Mouse (Mus musculus): Measurements from ENCODE around the gene Chrna7.

Chrna7 gene

DNA sequence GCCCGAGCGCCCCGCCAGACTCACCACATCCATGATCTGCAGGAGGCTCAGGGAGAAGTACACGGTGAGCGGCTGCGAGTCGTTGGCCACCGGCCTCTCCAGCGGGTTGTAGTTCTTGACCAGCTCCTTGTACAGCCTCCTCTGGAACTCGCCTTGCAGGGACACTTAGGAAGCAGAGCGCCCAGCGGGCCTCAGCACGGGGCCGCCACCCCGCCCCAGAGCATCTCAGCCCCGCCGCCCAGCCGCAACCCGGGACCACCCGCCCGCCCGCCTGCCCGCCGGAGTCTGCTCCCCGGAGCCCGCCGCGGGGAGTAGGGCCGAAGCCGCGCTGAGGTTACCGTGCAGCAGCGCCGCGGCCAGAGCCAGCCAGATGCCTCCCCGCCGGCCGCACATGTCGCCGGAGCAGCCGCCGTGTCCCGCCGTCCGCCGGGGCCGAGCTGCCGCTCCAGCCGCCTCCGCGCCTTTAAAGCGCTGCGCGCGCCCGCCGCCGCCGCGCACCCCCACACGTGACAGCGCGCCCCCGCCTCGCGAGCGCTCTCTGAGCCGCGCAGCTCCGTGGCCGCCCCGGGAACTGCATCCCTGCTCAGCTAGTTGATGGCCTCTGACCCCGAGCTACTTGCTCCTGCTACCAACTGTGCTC, at the start of gene Chrna7:
TSS of gene Chrna7 (minus strand) at position 486 of the 640 bp plus-strand sequence.
- DNase-seq (ENCODE audit: low spot score): peak; percentile 90

DNA sequence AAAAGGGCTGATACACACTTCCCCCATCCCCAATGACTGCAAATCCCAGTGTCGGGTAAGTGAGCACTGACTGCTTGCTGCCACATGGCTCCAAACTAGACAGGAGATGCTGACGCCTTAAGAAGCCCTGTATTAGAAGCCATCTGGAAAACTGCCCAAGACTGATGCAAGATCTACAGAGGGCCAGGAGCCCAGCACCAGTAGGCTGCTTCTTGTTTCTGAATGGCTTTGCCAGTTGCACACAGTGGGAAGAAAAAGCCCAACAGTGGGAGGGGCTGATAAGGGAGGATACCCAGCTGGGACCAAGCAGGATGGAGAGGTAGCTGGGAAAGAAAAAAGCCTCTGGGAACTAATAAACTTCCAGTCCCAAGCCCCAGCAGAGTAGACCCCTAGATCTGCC, 37.0 kb upstream of the Chrna7 start:
- no peak for DNase-seq (ENCODE audit: low spot score)

DNA sequence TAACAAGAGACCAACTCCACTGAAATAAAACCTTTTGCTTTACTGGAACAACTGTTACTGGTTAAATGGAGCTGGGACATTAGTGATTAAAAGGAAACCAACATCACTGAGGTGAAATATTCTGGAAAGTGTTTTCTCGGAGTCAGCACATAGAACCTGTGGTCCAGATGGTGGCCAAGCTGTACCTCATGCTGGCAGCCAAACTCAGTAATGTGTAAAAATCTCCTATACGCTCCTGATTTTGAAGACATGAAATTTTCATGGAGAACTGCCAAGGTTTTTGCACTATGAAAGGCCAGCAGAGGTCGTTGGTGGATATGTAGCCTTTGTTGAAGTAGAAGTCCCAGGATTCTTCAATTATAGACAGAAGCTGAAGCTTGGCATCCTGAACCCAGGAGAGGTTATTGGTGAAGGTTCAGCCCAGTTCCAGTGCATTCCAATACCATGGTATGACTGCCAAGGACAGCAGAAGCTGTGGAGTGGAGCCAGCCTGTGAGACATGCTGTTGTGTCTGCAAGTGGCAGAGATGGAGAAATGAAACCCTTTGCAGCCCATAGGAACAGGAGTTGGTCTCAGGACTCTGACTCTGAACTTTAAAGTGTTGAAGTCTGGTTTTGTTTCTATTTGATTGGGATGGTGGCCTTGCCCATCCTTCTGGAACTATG, 25.6 kb upstream of the Chrna7 start:
- no peak for DNase-seq (ENCODE audit: low spot score)

DNA sequence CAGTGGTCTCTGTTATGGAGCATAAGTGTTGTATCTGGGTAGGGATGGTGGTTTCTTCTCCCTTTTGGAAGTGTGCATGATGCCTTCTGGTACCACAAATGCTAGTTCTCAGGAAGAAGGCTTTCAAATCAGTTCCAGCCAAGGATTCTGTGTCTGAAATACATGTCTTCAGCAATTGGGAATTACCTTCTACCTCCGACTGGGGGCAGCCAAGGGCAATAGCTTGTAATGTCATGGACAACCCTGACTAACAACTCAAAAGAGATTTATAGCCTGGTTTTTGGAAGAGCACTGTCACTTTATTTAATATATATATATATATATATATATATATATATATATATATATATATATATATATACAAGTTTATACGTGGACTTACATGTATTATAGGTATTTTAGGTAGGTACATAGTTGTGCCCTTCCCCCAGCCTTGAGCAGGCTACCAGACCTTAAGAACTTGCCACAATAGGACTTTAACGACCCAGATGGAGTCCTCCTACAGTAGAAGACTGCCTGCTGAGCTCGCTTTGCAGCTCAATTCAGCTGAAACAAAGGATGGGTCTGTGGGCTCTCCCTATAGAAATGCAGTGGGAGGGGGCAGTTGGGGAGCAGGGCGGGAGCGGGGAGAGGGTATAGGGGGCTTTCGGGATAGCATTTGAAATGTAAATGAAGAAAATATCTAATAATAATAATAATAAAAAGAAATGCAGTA, 12.9 kb upstream of the Chrna7 start:
- DNase-seq (ENCODE audit: low spot score): no peak

DNA sequence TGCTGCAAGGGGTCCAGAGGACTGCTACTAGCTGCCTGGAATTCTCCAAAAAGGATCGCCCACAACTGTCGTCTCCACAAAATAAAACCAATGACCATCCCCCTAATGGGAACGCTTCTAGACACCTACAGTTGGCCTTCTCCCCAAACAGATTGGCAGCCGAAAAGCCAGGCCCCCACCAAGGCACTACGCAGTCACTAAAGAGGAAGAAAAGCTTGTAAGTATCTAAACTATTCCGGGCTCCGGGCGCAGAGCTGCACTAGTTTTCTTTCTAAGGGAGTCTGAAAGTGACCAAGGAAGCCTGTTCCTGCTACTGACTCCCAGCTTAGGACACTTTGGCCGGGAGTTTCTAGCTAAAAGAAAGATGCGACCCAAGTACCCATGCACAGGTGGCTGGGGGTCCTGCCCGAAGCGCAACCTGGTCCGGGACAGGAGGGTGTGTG, 707 bp downstream of the Chrna7 start:
- peak; percentile 12 for DNase-seq (ENCODE audit: low spot score)

DNA sequence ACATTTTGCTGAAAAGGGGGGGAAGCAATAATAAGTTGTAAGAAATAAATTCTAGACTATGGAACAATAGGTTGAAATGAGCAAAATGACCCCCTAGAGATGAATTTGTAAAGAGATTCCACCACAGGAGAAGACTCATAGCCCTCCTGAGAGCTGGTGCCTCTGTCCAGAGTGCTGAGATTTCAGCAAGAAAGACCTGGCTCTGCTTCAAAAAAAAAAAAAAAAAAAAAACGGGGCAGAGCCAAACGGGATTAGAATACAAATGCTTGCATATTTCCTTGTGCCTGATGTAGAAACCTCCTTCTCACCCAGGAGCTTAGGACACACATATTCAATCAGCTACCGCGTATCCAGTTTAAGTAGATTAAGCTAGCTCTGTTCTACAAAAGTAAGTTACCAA, 2.9 kb downstream of the Chrna7 start:
- DNase-seq (ENCODE audit: low spot score): peak; percentile 26

DNA sequence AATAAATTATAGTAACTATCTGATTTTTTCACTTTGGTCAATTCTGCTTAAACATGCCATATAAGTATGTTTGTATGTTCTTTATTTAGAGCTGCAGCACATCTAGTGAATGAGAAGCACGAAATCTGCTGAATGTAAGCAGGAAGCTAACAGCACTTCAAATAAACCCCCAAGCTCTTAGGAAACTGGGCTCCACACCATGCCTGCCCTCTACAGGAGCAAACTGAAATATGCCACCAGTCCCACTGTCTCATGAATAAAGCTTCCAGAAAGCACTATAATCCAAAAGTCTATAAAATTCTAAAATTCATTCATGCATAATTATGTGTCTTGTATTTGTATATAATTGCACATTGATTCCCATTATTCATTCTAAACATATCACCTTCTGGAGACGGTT, 5.2 kb downstream of the Chrna7 start:
- DNase-seq (ENCODE audit: low spot score): peak; percentile 44

DNA sequence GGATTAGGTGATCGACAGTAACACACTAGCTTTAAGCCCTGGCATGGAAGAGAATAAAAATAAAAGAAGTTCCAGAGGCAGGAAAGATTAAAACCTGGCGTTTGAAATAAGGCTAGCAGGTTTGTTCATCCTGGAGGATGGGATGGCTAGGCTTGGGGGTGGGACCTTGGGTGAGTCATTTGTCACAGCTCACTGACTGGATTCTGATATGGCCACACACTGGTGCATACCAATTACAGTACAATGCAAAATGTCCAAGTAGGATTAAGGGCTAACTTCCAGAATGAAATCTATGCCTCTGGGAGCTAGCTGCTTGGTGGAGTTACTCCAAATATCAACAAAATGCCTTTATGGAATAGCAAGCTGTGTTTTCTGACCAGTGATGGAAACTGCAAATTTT, 16.8 kb downstream of the Chrna7 start:
- DNase-seq (ENCODE audit: low spot score): no peak

DNA sequence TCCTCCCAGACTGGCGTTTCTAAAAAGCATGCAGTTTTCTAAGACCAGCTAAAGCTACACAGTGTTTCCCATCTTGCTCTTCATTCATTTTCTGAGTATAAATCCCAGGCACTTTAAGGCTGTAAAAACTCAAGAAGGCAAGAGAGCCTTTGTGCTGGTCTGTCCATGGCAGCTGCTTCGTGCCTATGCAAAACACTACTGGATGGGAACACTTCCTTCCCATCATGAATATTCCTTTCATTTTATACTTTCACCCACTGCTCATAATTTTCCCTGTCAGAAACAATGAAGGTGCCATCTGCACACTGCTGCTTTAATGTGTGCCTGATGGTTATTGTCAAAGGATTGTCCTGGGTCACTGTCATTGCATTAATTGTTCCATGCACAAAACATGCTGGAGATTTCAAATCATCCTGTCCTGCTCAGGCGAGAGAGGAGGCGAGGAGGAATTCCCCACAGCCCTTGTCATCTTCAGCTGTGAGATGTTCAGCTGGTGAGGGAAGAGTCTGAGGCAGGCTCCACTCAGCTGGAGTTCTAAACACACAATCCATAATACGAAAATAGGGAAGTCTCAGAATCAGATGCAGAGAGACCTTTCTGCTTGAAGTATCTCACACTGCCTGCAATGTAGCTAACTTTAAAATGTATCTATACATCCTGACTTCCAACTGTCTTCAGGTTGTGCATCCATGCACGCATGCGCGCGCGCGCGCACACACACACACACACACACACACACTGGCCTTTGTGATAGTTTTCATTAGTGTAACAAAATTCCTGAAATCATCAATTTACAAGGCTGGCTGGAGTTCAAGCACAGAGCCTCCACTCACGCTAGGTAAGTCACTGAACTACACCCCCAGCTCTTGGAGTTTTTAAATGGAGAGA, 22.5 kb downstream of the Chrna7 start:
- DNase-seq (ENCODE audit: low spot score): peak; percentile 24

DNA sequence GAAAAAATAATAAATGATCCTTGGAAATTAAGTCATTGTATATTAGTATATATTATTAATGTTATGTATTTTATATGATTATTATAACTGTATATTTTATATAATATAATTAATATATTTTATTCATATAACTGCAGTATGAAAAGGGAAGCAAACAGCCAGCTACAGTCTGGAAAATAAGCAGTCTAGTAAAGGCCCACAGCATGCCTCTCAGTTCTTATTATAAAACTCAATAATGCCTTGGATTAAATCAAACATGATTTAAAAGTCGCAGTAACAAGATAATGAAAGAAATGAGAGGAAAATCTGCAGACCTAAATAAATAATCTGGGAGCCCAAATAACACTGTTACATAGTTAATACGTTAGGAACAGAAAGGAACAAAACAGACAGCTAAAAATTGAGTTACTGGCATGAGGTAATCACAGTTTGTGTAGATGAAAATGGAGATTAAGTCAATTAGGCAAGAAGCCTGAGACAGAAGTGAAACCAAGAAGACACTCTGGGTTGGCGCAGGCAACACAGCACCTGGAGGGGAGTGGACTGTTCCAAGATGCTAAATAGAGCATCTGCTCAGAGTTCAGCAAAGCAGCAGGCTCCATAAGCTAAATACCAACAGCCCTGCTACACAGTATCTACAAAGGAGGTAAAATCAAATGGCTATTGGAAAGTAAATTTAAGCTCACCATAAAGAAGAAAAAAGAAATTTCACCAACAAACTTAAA, 42.1 kb downstream of the Chrna7 start:
- DNase-seq (ENCODE audit: low spot score): no peak

DNA sequence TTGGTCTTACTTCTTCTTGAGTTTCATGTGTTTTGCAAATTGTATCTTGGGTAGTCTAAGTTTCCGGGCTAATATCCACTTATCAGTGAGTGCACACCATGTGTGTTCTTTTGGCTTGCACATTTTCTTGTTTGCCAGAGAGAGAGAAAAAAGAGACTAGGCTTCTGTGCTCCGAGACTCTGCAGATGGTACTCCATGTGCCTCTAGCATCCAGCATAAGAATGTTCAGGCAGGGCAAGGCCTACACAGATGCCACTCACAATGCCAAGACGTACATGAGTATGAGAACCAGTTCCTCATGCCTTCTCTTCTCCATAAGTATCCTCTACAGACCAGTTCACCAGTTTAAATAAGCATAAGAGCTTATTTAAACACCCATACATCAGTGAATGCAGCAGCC, 47.8 kb downstream of the Chrna7 start:
- no peak for DNase-seq (ENCODE audit: low spot score)

DNA sequence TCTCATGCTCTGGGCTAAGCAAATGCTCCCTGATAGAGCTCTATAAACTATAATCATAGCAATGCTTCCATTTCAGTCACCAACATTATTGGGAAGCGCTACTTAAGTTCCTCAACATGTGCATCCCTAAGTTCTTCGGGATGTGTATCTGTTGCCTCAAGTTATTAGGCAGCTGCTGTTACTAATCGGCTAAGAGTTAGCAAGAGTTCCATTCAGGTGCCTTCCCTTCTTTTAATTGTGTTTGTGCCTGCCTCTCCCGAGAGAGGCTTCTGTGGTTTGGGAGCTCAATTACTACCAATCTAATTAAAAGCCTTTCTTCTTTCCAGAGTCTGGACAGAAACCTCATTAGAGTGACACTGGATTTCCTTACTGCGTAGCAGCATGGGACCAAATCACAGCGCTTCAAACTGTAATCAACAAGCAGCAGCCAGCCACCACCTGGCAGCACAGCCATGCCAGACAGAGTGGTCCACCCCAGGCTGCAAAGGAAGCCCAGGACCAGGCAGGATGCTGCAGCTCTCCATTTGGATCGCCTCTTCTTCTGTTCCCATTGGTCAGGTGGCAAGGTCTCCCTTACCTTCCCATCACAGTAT, 50.0 kb downstream of the Chrna7 start:
- peak; percentile 45 for DNase-seq (ENCODE audit: low spot score)

DNA sequence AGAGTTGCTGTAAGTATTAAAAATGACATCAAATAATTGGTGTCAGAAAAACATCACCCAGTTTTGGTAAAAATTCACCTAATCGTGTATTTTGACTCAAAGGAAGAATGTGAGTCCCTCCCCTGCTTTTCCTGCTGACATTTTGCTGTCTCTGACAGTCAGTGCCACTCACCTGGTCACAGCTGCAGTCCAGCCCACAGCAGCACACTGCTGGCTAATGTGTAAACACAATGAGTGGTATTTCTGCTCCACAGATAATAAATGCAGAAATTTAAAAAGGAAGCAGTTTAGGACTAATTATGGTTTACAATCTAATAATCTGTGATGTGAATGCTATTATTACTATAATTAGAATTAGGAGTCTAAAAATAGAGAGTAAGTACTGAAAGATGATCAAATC, 59.1 kb downstream of the Chrna7 start:
- no peak for DNase-seq (ENCODE audit: low spot score)

DNA sequence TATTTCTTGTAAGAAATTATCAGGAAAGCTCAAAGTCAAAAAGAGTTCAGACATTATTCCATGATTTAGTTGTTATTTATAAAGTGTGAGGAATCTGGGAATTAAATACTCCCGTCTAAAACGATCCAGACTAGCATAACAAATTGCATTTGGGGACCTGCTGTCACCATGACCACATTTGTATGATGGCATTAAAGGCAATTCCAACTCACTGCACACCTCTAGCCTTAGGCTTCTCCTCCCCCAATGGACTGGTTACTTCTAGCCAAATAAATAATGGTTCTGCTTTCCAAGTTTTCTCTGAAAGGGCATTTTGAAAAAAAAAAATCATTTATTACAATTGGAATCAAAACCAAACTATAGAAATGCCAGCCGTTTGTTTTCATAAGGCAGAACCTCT, 63.6 kb downstream of the Chrna7 start:
- no peak for DNase-seq (ENCODE audit: low spot score)

DNA sequence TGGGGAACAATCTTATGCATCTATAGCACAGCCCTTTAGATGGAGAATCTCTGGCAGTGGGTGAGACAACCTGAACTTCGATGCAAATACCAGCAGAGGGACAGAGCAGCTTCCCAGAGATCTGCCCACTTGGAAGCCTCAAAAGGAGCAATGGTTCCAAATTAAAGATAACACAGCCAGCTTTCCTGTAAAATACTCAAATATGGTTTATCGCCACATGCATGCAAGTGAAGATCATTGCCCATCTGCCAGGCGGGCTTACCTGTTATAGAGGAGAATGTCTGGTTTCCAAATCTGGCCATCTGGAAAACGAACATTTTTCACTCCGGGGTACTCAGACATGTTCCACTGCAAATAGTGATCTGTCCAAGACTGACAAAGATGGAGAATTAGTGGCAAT, 64.0 kb downstream of the Chrna7 start:
- no peak for DNase-seq (ENCODE audit: low spot score)

DNA sequence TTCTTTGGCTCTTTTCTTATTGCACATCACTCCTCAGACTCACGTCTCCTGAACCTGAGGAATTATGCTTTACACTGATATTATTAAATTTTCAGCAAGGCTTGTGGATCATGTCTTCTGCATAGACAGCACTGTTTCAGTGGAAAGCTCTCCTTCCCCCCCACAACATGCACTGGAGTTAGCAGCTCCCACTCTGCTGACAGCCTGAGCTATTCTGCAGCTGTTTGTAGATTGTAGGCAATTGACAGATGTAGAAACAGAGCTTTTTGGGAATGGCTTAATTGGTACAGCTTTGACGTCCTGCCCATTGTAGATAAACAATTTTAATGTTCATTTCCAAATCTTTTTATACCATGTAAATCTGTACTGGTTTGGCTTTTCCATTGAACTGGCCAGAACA, 89.8 kb downstream of the Chrna7 start:
- DNase-seq (ENCODE audit: low spot score): no peak

DNA sequence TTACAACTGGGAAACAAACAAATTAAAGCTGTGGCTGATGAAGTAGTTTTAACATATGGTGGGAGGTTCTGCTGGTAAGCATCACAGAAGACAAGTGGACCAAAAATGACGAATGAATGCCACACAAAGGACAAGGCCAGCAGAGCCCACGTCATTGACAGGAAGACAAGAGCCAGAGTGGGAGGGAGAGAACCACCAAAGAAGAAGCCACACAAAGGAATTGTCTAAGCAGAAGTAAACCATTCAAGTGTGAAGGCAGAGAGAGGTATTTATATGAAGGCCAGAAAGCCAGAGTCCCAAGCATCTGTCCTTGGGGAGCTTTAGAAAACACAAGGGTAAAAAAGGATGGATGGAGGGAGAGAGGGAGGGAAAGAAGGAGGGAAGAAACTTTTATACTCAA, 98.7 kb downstream of the Chrna7 start:
- DNase-seq (ENCODE audit: low spot score): peak; percentile 53

DNA sequence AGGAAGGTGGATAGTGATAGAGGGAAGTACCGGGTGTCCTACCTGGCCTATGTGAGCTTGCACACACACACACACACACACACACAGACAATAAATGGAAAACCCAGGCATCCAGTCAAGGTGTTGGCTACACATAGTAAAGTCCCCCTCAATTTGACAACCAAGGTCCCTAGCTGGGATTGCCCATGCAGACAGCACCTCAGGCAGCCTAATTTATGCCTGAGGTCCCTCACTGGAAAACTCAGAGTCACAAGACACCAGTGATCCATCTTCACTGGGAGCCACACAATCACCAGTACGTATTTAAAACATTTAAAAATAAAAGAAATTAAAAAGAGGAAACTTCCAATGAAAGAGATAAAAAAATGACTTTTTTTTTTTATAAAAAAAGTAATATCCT, 99.1 kb downstream of the Chrna7 start:
- no peak for DNase-seq (ENCODE audit: low spot score)

DNA sequence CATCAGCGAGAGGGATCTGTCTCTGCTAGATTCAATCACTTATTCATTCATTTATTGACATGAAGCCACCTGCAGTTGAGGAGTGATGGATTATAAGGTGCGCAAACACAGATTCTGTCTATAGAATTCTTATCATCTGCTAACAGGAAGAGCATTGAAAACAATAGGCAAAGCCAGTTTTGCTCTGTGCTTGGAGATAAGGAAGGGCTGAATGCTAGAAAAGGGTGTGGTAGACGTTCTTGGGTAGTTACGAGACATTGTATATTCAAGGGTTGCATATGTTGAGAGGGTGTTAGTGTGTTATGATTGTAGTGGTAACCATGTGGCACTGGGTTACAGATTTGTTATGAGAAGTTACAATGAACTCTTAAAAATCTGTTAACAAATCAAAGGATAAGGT, 103.0 kb downstream of the Chrna7 start:
- no peak for DNase-seq (ENCODE audit: low spot score)

DNA sequence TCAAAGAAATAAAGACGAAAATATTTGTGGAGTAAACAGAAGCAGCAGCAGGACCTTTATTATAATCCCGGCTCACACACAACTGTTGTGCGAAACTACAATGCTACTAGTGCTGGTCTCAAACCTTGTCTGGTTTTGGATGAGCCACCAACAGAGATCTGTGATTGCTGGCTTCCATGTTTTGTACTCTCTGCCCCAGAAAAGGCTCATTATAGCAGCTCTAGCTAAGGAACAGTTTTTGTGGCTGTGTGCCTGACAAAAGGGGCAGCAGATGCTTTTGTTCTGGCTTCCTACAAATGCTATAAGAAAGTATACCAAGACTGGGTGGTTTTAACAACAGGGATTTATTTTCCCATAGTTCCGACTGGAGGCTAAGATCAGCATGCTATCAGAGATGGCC, 126.4 kb downstream of the Chrna7 start:
- no peak for DNase-seq (ENCODE audit: low spot score)

DNA sequence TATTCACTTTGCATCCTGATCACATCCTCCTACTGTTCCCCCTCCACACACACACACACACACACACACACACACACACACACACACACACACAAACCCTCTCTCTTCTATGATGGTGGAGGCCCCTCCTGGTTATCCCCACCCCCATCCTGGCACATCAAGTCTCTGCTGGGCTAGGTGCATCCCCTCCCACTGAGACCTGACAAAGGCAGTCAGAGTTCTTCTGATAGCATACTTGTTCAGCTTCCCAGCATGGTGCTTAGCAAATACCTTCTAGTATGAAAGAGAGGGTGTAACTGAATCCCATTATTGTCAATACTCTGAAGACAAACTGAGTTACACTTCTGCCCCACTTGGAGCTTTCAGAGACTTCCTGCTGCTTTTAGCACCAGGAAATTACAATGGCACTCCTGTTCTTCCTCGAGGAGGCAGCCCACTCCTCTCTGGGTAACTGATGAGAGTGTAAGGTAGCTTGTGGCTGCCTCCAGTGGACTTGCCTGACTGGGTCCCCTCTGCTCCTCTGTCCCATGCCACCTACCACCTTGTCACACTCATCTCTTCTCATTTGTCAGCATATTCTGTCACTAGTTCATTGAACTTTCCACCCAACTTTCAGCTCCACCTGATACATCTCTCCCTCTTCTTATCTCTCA, 127.9 kb downstream of the Chrna7 start:
- DNase-seq (ENCODE audit: low spot score): peak; percentile 5
